Mouse (Mus musculus): ENCODE measurements at regions not wholly inside any gene's neighbourhood (a gene's known extent, or its start where the extent isn't known, plus 50 kb on each side); places are given as distances from the start of the nearest gene placed in this dataset.
A peak's percentile ranks its signal among the peaks of the same experiment; 100 is the strongest.

GRCm38 (mm10) chr3:99632309-99632708 lies 252.9 kb upstream of the Spag17 start:
- Histone ChIP-seq H3K4me2 (ENCODE audit: low read depth, low read length, poor library complexity, severe bottlenecking) (no peak overlapping the region), H3K4me3 (ENCODE audit: low read depth, low read length) (no peak overlapping the region), H3K4me1 (ENCODE audit: insufficient read depth, low read length) (no peaks in the 10 kb centered on the region), H3K9me3 (ENCODE audit: low read length) (no peaks in the 10 kb centered on the region), H3K36me3 (ENCODE audit: insufficient read depth, low read length) (no peaks in the 10 kb centered on the region), H3K27ac (ENCODE audit: low read depth, low read length) (no peak overlapping the region), H3K9ac (replicated peaks; ENCODE audit: low read length, poor library complexity, severe bottlenecking) (no peak overlapping the region), H3K27me3 (ENCODE audit: insufficient read depth, low read length) (no peaks in the 10 kb centered on the region)
- 78% methylated on average over 4 of the region's 4 CpGs for WGBS
- TF ChIP-seq CTCF (IDR thresholded peaks at IDR 0.05), result no peak
- ATAC-seq (ENCODE audit: low FRiP score) (no peak), DNase-seq (ENCODE audit: low spot score) (no peak)

DNA sequence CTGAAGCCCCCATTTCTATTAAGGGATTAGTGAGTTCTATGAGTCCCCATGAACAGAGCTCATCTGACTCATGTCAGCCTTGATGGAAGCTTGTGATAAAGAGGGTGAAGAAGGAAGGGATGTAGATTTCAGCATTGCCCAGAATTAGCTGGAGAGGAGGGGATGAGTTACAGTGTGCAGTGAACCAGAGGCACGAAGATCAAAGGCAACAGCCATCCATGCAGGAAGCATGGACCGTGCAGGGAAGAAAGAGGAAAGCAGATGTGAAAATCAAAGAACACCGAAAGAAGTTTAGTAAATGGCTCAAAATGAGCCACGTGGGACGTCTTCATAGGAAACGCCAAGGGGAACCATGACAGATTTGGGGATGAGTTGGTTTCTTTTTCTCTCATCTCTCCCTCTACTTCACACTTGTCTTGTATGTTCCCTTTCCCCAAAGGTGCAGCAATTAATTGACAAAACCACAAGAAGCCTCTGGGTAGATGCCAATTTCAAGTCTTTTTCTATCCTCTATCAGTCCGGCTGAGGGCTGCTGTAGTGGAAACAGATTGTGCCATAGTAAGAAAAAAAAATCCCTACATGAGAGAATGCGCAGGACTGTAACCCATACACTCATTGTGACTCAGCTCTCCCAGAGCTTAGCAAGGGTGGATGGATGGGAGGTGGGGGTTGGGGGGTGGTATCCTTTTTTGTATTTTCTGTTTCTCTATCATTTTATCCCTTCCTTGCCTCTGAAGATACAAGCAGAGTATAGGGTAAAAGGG lies 243.7 kb upstream of the Spag17 start:
- Histone ChIP-seq H3K4me3 (ENCODE audit: low read depth, low read length) (no peak overlapping the region), H3K27me3 (ENCODE audit: insufficient read depth, low read length) (no peaks in the 10 kb centered on the region), H3K4me1 (ENCODE audit: insufficient read depth, low read length) (no peaks in the 10 kb centered on the region), H3K4me2 (ENCODE audit: low read depth, low read length, poor library complexity, severe bottlenecking) (no peak overlapping the region), H3K36me3 (ENCODE audit: insufficient read depth, low read length) (no peaks in the 10 kb centered on the region), H3K9me3 (ENCODE audit: low read length) (no peaks in the 10 kb centered on the region), H3K9ac (replicated peaks; ENCODE audit: low read length, poor library complexity, severe bottlenecking) (no peak overlapping the region), H3K27ac (ENCODE audit: low read depth, low read length) (no peak overlapping the region)
- DNase-seq (ENCODE audit: low spot score) (no peak), ATAC-seq (ENCODE audit: low FRiP score) (peak; percentile 63; the same call in 1 of the 2 replicates)
- TF ChIP-seq CTCF (IDR thresholded peaks at IDR 0.05), result no peak
- 38% methylated on average over 8 of the region's 8 CpGs for WGBS

DNA sequence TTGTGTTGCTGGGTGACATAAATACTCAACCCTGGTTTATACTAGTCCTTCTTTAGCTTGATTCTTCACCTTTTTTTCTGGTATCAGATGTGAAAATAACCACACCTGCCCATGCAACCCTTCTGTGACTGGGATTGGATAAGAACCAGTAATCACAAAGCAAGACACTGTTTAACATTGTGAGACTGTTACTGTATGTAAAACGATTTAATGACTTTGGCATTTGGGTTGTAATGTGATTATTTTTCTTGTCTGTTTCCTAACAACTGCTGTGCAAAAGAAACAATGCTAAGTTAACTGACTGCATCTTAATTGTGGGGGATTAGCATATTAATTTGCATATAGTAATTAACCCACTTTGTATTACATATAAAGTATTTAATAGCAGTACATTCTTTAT lies 240.3 kb upstream of the Spag17 start:
- ATAC-seq (ENCODE audit: low FRiP score) (no peak), DNase-seq (ENCODE audit: low spot score) (no peak)
- Histone ChIP-seq H3K4me2 (ENCODE audit: low read depth, low read length, poor library complexity, severe bottlenecking) (no peak overlapping the region), H3K9ac (replicated peaks; ENCODE audit: low read length, poor library complexity, severe bottlenecking) (no peak overlapping the region), H3K9me3 (ENCODE audit: low read length) (no peaks in the 10 kb centered on the region), H3K27ac (ENCODE audit: low read depth, low read length) (no peak overlapping the region), H3K36me3 (ENCODE audit: insufficient read depth, low read length) (no peaks in the 10 kb centered on the region), H3K27me3 (ENCODE audit: insufficient read depth, low read length) (no peaks in the 10 kb centered on the region), H3K4me3 (ENCODE audit: low read depth, low read length) (no peak overlapping the region), H3K4me1 (ENCODE audit: insufficient read depth, low read length) (no peaks in the 10 kb centered on the region)
- 68% methylated on average over 1 of the region's 1 CpGs for WGBS
- no peak for TF ChIP-seq CTCF (IDR thresholded peaks at IDR 0.05)

DNA sequence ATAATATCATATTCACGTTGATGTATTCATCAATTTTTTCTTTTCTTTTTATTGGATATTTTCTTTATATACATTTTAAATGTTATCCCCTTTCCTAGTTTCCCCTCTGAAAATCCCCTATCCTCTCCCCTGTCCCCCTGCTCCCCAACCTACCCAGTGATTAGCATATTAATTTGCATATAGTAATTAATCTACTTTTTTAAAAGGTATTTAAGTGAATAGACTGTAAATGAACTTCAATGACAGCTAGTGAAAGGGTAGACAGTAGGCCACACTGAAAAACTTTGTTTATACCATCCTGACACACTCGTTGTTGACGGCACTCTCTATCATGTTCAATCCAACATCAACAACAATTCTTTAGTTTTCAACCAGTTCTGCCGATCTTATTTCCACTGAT lies 239.9 kb upstream of the Spag17 start:
- DNase-seq (ENCODE audit: low spot score) (no peak), ATAC-seq (ENCODE audit: low FRiP score) (no peak)
- Histone ChIP-seq H3K36me3 (ENCODE audit: insufficient read depth, low read length) (no peaks in the 10 kb centered on the region), H3K4me2 (ENCODE audit: low read depth, low read length, poor library complexity, severe bottlenecking) (no peak overlapping the region), H3K9ac (replicated peaks; ENCODE audit: low read length, poor library complexity, severe bottlenecking) (no peak overlapping the region), H3K4me1 (ENCODE audit: insufficient read depth, low read length) (no peaks in the 10 kb centered on the region), H3K4me3 (ENCODE audit: low read depth, low read length) (no peak overlapping the region), H3K9me3 (ENCODE audit: low read length) (no peaks in the 10 kb centered on the region), H3K27ac (ENCODE audit: low read depth, low read length) (no peak overlapping the region), H3K27me3 (ENCODE audit: insufficient read depth, low read length) (no peaks in the 10 kb centered on the region)
- no peak for TF ChIP-seq CTCF (IDR thresholded peaks at IDR 0.05)
- WGBS, result 84% methylated on average over 4 of the region's 4 CpGs

DNA sequence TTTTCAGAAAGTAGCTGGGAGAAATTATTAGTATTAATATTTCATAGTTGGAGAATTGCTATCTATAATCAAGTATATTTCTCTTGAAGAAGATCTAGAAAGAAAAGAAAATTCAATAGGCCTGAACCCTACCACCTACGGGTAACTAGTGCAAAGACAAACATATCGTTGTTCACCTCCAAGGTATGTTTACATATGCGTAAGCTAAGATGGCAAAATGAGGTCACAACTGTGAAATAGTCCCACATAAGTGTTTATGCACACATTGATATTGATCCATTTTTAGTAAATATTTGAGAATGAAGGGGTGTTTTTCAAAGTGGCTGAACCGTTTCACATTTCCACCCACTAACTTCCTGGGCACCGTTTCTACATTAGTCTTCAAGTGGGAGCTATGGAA lies 227.6 kb upstream of the Spag17 start:
- H3K4me3 ChIP-seq (ENCODE audit: low read depth, low read length), result no peak overlapping the region
- WGBS, result 92% methylated on average over 5 of the region's 5 CpGs
- no peaks in the 10 kb centered on the region for H3K27me3 ChIP-seq (ENCODE audit: insufficient read depth, low read length)
- no peak for DNase-seq (ENCODE audit: low spot score)
- H3K4me2 ChIP-seq (ENCODE audit: low read depth, low read length, poor library complexity, severe bottlenecking), result no peak overlapping the region
- H3K27ac ChIP-seq (ENCODE audit: low read depth, low read length), result no peak overlapping the region
- no peaks in the 10 kb centered on the region for H3K9me3 ChIP-seq (ENCODE audit: low read length)
- no peaks in the 10 kb centered on the region for H3K4me1 ChIP-seq (ENCODE audit: insufficient read depth, low read length)
- no peaks in the 10 kb centered on the region for H3K36me3 ChIP-seq (ENCODE audit: insufficient read depth, low read length)
- ATAC-seq (ENCODE audit: low FRiP score), result no peak
- no peak overlapping the region for H3K9ac ChIP-seq (replicated peaks; ENCODE audit: low read length, poor library complexity, severe bottlenecking)
- TF ChIP-seq CTCF (IDR thresholded peaks at IDR 0.05), result no peak

- no peak for ATAC-seq (ENCODE audit: low FRiP score)
- H3K9me3 ChIP-seq (ENCODE audit: low read length), result no peaks in the 10 kb centered on the region
- H3K4me2 ChIP-seq (ENCODE audit: low read depth, low read length, poor library complexity, severe bottlenecking), result no peak overlapping the region
- H3K4me1 ChIP-seq (ENCODE audit: insufficient read depth, low read length), result no peaks in the 10 kb centered on the region
- no peak overlapping the region for H3K4me3 ChIP-seq (ENCODE audit: low read depth, low read length)
- no peak for DNase-seq (ENCODE audit: low spot score)
- H3K27me3 ChIP-seq (ENCODE audit: insufficient read depth, low read length), result no peaks in the 10 kb centered on the region
- no peaks in the 10 kb centered on the region for H3K36me3 ChIP-seq (ENCODE audit: insufficient read depth, low read length)
- no peak overlapping the region for H3K27ac ChIP-seq (ENCODE audit: low read depth, low read length)
- no peak for TF ChIP-seq CTCF (IDR thresholded peaks at IDR 0.05)
- WGBS, result 85% methylated on average over 6 of the region's 6 CpGs
- H3K9ac ChIP-seq (replicated peaks; ENCODE audit: low read length, poor library complexity, severe bottlenecking), result no peak overlapping the region
Measured at GRCm38 (mm10) chr3:99663783-99664182, 221.4 kb upstream of the Spag17 start.
